9 mouse cellular contexts compared by ENCODE assay signal in genomic region chr16:14004170-14004569, GRCm38 (mm10). TPM values are rescaled to one million over a fixed set of nuclear protein-coding genes. Genes with fewer than 3 reads are reported as not detected.
DNase-seq lines count a peak whose midpoint lies in the region; ATAC-seq and TF ChIP-seq lines count a peak whose summit lies in the region.
"Had no signal": no experiment of that assay in that cellular context is flagged by ENCODE, and none has a peak within 500 bp of the region (broad histone marks: within the 10 kb centered on the region; RNA-seq: fewer than 3 reads in every experiment).

No protein-coding gene starts in this region.

- TF ChIP-seq CTCF in brain, embryonic 14.5 days (IDR thresholded peaks at IDR 0.05; ENCODE audit: borderline replicate concordance, extremely low read depth, insufficient read depth, insufficient read length), result peak; percentile 28; the same call in 1 of the 2 replicates
- peak; percentile 73 for TF ChIP-seq CTCF in lung, postnatal 0 days (IDR thresholded peaks at IDR 0.05)

- no peak overlapping the region for H3K9ac ChIP-seq in intestine, embryonic 16.5 days (ENCODE audit: low read depth, low read length)
- no peak overlapping the region for H3K9ac ChIP-seq in lung, postnatal 0 days (replicated peaks; ENCODE audit: low read depth)

- ATAC-seq in intestine, embryonic 16.5 days, result peak; percentile 91
- ATAC-seq in lung, postnatal 0 days, result peak; percentile 83

- H3K9me3 ChIP-seq in intestine, embryonic 16.5 days (ENCODE audit: control insufficient read depth, low read length), result no peaks in the 10 kb centered on the region
- no peaks in the 10 kb centered on the region for H3K9me3 ChIP-seq in lung, postnatal 0 days (ENCODE audit: low read length)

- no peaks in the 10 kb centered on the region for H3K27me3 ChIP-seq in intestine, embryonic 16.5 days (replicated peaks; ENCODE audit: control insufficient read depth, insufficient read depth, low read length)
- no peaks in the 10 kb centered on the region for H3K27me3 ChIP-seq in lung, postnatal 0 days (replicated peaks; ENCODE audit: insufficient read depth, low read length)

- H3K4me3 ChIP-seq in intestine, embryonic 16.5 days (ENCODE audit: low read length), result no peak overlapping the region
- H3K4me3 ChIP-seq in lung, postnatal 0 days (ENCODE audit: low read depth, low read length), result no peak overlapping the region

- no peak overlapping the region for H3K4me2 ChIP-seq in intestine, embryonic 16.5 days (ENCODE audit: low read depth, low read length)
- no peak overlapping the region for H3K4me2 ChIP-seq in lung, postnatal 0 days (replicated peaks; ENCODE audit: low read depth, low read length)

- WGBS in intestine, embryonic 16.5 days, result 17% methylated on average over 3 of the region's 3 CpGs
- WGBS in lung, postnatal 0 days, result 26% methylated on average over 3 of the region's 3 CpGs

- H3K36me3 ChIP-seq in intestine, embryonic 16.5 days (ENCODE audit: control insufficient read depth, insufficient read depth, low read length), result no peaks in the 10 kb centered on the region
- H3K36me3 ChIP-seq in lung, postnatal 0 days (ENCODE audit: insufficient read depth, low read length), result no peaks in the 10 kb centered on the region

- H3K27ac ChIP-seq in intestine, embryonic 16.5 days (ENCODE audit: low read length), result no peak overlapping the region
- H3K27ac ChIP-seq in lung, postnatal 0 days (ENCODE audit: low read length), result no peak overlapping the region

- peak; percentile 3 for DNase-seq in adrenal gland, postnatal 10 days
- DNase-seq in adrenal gland, postnatal 14 days, result no peak
- peak; percentile 45 for DNase-seq in brain, embryonic 14.5 days (ENCODE audit: low read depth)
- DNase-seq in lung, postnatal 0 days (ENCODE audit: low spot score), result peak; percentile 23
- DNase-seq in right cerebral cortex, postnatal 10 days (ENCODE audit: low spot score in 2 of 2), result no peak
- DNase-seq in frontal cortex, postnatal 25 days (ENCODE audit: low spot score in 2 of 2), result no peak
- no peak for DNase-seq in left cerebral cortex, adult 18-20 months (ENCODE audit: low spot score in 2 of 2)

- TF ChIP-seq POLR2A in brain, embryonic 14.5 days (IDR thresholded peaks at IDR 0.05; ENCODE audit: borderline replicate concordance, extremely low read depth, insufficient read depth, insufficient read length, poor library complexity, severe bottlenecking), result no peak

- TF ChIP-seq EP300 in lung, postnatal 0 days (IDR thresholded peaks at IDR 0.05), result no peak

- no peaks in the 10 kb centered on the region; the same call in 1 of the 2 replicates for H3K4me1 ChIP-seq in intestine, embryonic 16.5 days (ENCODE audit: control insufficient read depth, insufficient read depth, low read length)
- H3K4me1 ChIP-seq in lung, postnatal 0 days (ENCODE audit: insufficient read depth, low read depth, low read length), result no peaks in the 10 kb centered on the region

RNA-seq across cellular contexts. Expression of gene Ifitm7, which starts 17.5 kb away (rescaled TPM):
- under 1 TPM in 1 of 2 experiments, not detected in 1; 0.30 TPM for total RNA-seq in adrenal gland, postnatal 10 days (2021)
- total RNA-seq in adrenal gland, postnatal 14 days (2021), result 0.38 and 0.44 TPM in 2 replicates
- 1.4 and 1.6 TPM in 2 replicates for polyA plus RNA-seq in brain, embryonic 14.5 days (2012; rRNA removed)
- not detected in 2 replicates for polyA plus RNA-seq in intestine, embryonic 16.5 days (2015; fragmentation: Nextera tagmentation; extraction: Ambion mirVana)
- polyA plus RNA-seq in lung, postnatal 0 days (2015; fragmentation: Nextera tagmentation; extraction: Ambion mirVana), result not detected in 2 replicates
- total RNA-seq in left cerebral cortex, adult 18-20 months (2021), result 1 to 10 TPM in 1 of 2 experiments, under 1 TPM in 1; 0.77 to 1.4 TPM
- polyA plus RNA-seq: heart, embryonic 14.5 days had no signal

RNA-seq across cellular contexts. Expression of gene 2900011O08Rik, which starts 17.8 kb away (rescaled TPM):
- 1 to 10 TPM; 1.7 to 4.2 TPM for total RNA-seq in adrenal gland, postnatal 10 days (2021)
- total RNA-seq in adrenal gland, postnatal 14 days (2021), result 1.4 TPM in 2 replicates
- 131 and 135 TPM in 2 replicates for polyA plus RNA-seq in brain, embryonic 14.5 days (2012; rRNA removed)
- polyA plus RNA-seq in intestine, embryonic 16.5 days (2015; fragmentation: Nextera tagmentation; extraction: Ambion mirVana), result 1.5 and 2.1 TPM in 2 replicates
- 0.42 TPM in 1 of 2 replicates, not detected in the other for polyA plus RNA-seq in lung, postnatal 0 days (2015; fragmentation: Nextera tagmentation; extraction: Ambion mirVana)
- total RNA-seq in left cerebral cortex, adult 18-20 months (2021), result 100 to 1,000 TPM; 287 to 294 TPM

Comparison
In these comparisons a context has a peak if more than half of its experiments do, and no peak if none do; other contexts are left out.
1. DNase-seq: peak in adrenal gland, postnatal 10 days (single experiment), brain, embryonic 14.5 days (single experiment) and lung, postnatal 0 days (single experiment); none in adrenal gland, postnatal 14 days (single experiment), right cerebral cortex, postnatal 10 days (0 of 2), frontal cortex, postnatal 25 days (0 of 2) and left cerebral cortex, adult 18-20 months (0 of 2).
2. RNA of gene 2900011O08Rik, which starts 17.8 kb away (total RNA-seq): 287 to 294 TPM in left cerebral cortex, adult 18-20 months; 1.7 to 4.2 TPM in adrenal gland, postnatal 10 days and 1.4 TPM in adrenal gland, postnatal 14 days; every median in the first group is over 10 times any median in the second.